Mouse (Mus musculus) thymus, adult 2 months (tissue): ENCODE measurements around the gene Papss1. TPM values are rescaled to one million over a fixed set of nuclear protein-coding genes. Genes with fewer than 3 reads are reported as not detected.

Experiments
- DNase-seq: peaks from one replicate; pipeline ENCODE4 v3.0.0; 2021
- H3K27ac ChIP-seq: fragments of 200-500 bp; 2 replicates; pipeline ENCODE4 v1.5.1; 2012; ENCODE audit warnings: low read length, control low read depth; ENCODE audit not compliant: control insufficient read depth, insufficient read depth
- H3K27me3 ChIP-seq: fragments of 200-500 bp; 2 replicates; pipeline ENCODE4 v1.6.1; 2012; ENCODE audit warnings: mild to moderate bottlenecking, low read length, moderate library complexity, mixed read lengths; ENCODE audit not compliant: control insufficient read depth, insufficient read depth
- H3K36me3 ChIP-seq: fragments of 200-500 bp; 2 replicates; pipeline ENCODE4 v1.6.1; 2012; ENCODE audit warnings: mild to moderate bottlenecking, low read length, moderate library complexity; ENCODE audit not compliant: control insufficient read depth, insufficient read depth
- H3K4me1 ChIP-seq: fragments of 200-500 bp; replicated peaks from 2 replicates; pipeline ENCODE4 v1.6.1; 2012; ENCODE audit warnings: low read length; ENCODE audit not compliant: control insufficient read depth, insufficient read depth
- H3K4me3 ChIP-seq: fragments of 200-500 bp; 2 replicates; pipeline ENCODE4 v1.5.1; 2012; ENCODE audit warnings: mild to moderate bottlenecking, low read length, control low read depth, moderate library complexity; ENCODE audit not compliant: control insufficient read depth, insufficient read depth
- CTCF ChIP-seq: fragments of 200-500 bp; IDR thresholded peaks from 2 replicates; pipeline ENCODE4 v1.5.1; 2012; ENCODE audit warnings: mild to moderate bottlenecking, control low read depth, low read length, moderate library complexity, borderline replicate concordance; ENCODE audit not compliant: control insufficient read depth, poor library complexity, insufficient read depth; ENCODE audit errors: extremely low read depth
- POLR2A ChIP-seq: fragments of 200-500 bp; IDR thresholded peaks from 2 replicates; pipeline ENCODE4 v1.6.1; 2012; ENCODE audit warnings: mild to moderate bottlenecking, low read length, control low read depth, moderate library complexity; ENCODE audit not compliant: control insufficient read depth, poor library complexity, insufficient read depth; ENCODE audit errors: extremely low read depth
- WGBS: fragments of 180-500 bp; shearing (Covaris S2); methylation state at CpG from one replicate; pipeline ENCODE4 v1.1.7; 2018; 5-methylcytosine and 5-hydroxymethylcytosine counted together
- polyA plus RNA-seq: library from polyadenylated mRNA; depleted of rRNA; stranded (reverse); fragments of >200 nt; gene quantifications from 2 replicates; pipeline ENCODE4 v1.2.3, GENCODE M21; 2012

The Papss1 gene
- polyA plus RNA-seq, 1 experiment = 29.6 TPM

GRCm38 (mm10) chr3:131580040-131580439, 15.5 kb downstream of the Papss1 start:
- 96% methylated on average over 4 of the region's 4 CpGs for WGBS
- H3K27ac ChIP-seq = no peak overlapping the region
- H3K27me3 ChIP-seq = no peaks in the 10 kb centered on the region
- H3K4me1 ChIP-seq = no peaks in the 10 kb centered on the region
- H3K36me3 ChIP-seq = no peaks in the 10 kb centered on the region; the same call in 1 of the 2 replicates
- TF ChIP-seq POLR2A (no peak), CTCF (no peak)
- no peak overlapping the region for H3K4me3 ChIP-seq
- no peak for DNase-seq

- Histone ChIP-seq H3K4me3 (no peak overlapping the region), H3K27ac (no peak overlapping the region), H3K27me3 (no peaks in the 10 kb centered on the region), H3K4me1 (no peaks in the 10 kb centered on the region), H3K36me3 (no peaks in the 10 kb centered on the region; the same call in 1 of the 2 replicates)
- TF ChIP-seq CTCF (no peak), POLR2A (no peak)
- DNase-seq = no peak
- WGBS = 98% methylated on average over 7 of the region's 7 CpGs
Observed at GRCm38 (mm10) chr3:131581096-131581495, 16.5 kb downstream of the Papss1 start.

GRCm38 (mm10) chr3:131586818-131587217, 22.2 kb downstream of the Papss1 start:
- no peak overlapping the region for H3K27ac ChIP-seq
- no peak overlapping the region for H3K4me3 ChIP-seq
- no peaks in the 10 kb centered on the region for H3K27me3 ChIP-seq
- TF ChIP-seq CTCF = no peak
- TF ChIP-seq POLR2A = no peak
- WGBS = 98% methylated on average over 3 of the region's 3 CpGs
- H3K36me3 ChIP-seq = no peaks in the 10 kb centered on the region; the same call in 1 of the 2 replicates
- no peak for DNase-seq
- H3K4me1 ChIP-seq = no peaks in the 10 kb centered on the region

- no peaks in the 10 kb centered on the region; the same call in 1 of the 2 replicates for H3K36me3 ChIP-seq
- H3K27me3 ChIP-seq = no peaks in the 10 kb centered on the region
- no peaks in the 10 kb centered on the region for H3K4me1 ChIP-seq
- H3K4me3 ChIP-seq = no peak overlapping the region
- 96% methylated on average over 10 of the region's 10 CpGs for WGBS
- DNase-seq = no peak
- TF ChIP-seq CTCF = no peak
- no peak for TF ChIP-seq POLR2A
- H3K27ac ChIP-seq = no peak overlapping the region
Observed at GRCm38 (mm10) chr3:131587959-131588358, 23.4 kb downstream of the Papss1 start.

- WGBS = 95% methylated on average over 15 of the region's 15 CpGs
- no peak overlapping the region for H3K4me3 ChIP-seq
- H3K27me3 ChIP-seq = no peaks in the 10 kb centered on the region
- H3K27ac ChIP-seq = no peak overlapping the region
- H3K4me1 ChIP-seq = no peaks in the 10 kb centered on the region
- no peak for DNase-seq
- no peak for TF ChIP-seq POLR2A
- no peak for TF ChIP-seq CTCF
- H3K36me3 ChIP-seq = no peaks in the 10 kb centered on the region
Observed at GRCm38 (mm10) chr3:131593143-131593798, 28.7 kb downstream of the Papss1 start.

- no peak overlapping the region for H3K4me3 ChIP-seq
- WGBS = 98% methylated on average over 11 of the region's 11 CpGs
- DNase-seq = no peak
- no peaks in the 10 kb centered on the region for H3K36me3 ChIP-seq
- H3K27me3 ChIP-seq = no peaks in the 10 kb centered on the region
- H3K27ac ChIP-seq = no peak overlapping the region
- TF ChIP-seq POLR2A = no peak
- no peak for TF ChIP-seq CTCF
- no peaks in the 10 kb centered on the region for H3K4me1 ChIP-seq
Observed at GRCm38 (mm10) chr3:131594361-131594760, 29.8 kb downstream of the Papss1 start.
